Mouse (Mus musculus) heart, adult 2 months (tissue): ENCODE results near the gene Fam32a. TPM values are rescaled to one million over a fixed set of nuclear protein-coding genes. Genes with fewer than 3 reads are reported as not detected.

Source experiments
- DNase-seq, 2 experiments: peaks; one replicate each; pipeline ENCODE4 v3.0.0; 2021
- H3K27ac ChIP-seq: fragments of 200-600 bp; 2 replicates; pipeline ENCODE4 v1.8.1; 2022
- H3K27me3 ChIP-seq: fragments of 200-500 bp; 2 replicates; pipeline ENCODE4 v1.6.1; 2012; ENCODE audit warnings: mild to moderate bottlenecking, low read length, inconsistent platforms, mixed read lengths; ENCODE audit not compliant: control insufficient read depth, insufficient read depth
- H3K36me3 ChIP-seq: fragments of 200-500 bp; 2 replicates; pipeline ENCODE4 v1.6.1; 2012; ENCODE audit warnings: low read length, inconsistent platforms; ENCODE audit not compliant: control insufficient read depth, insufficient read depth
- H3K4me1 ChIP-seq: fragments of 200-500 bp; 2 replicates; pipeline ENCODE4 v1.6.1; 2011; ENCODE audit warnings: low read length; ENCODE audit not compliant: control insufficient read depth, insufficient read depth
- H3K4me3 ChIP-seq: fragments of 200-600 bp; 2 replicates; pipeline ENCODE4 v1.8.1; 2022
- H3K79me2 ChIP-seq: fragments of 200-500 bp; replicated peaks from 2 replicates; pipeline ENCODE4 v1.6.1; 2012; ENCODE audit warnings: mild to moderate bottlenecking, inconsistent platforms, low read length, moderate library complexity, mixed read lengths; ENCODE audit not compliant: control insufficient read depth, insufficient read depth
- H3K9ac ChIP-seq: fragments of 200-500 bp; 2 replicates; pipeline ENCODE4 v1.6.1; 2012; ENCODE audit warnings: low read depth, mild to moderate bottlenecking, control low read depth, inconsistent platforms, low read length, mixed read lengths
- CTCF ChIP-seq: fragments of 200-600 bp; IDR thresholded peaks from 2 replicates; pipeline ENCODE4 v1.8.1; 2022; ENCODE audit warnings: antibody characterized with exemption, mild to moderate bottlenecking, moderate library complexity
- EP300 ChIP-seq: fragments of 200-500 bp; IDR thresholded peaks from 2 replicates; pipeline ENCODE4 v1.6.1; 2011; ENCODE audit warnings: low read depth, low read length, control low read depth; ENCODE audit not compliant: insufficient read depth
- POLR2A ChIP-seq: fragments of 200-500 bp; IDR thresholded peaks from 2 replicates; pipeline ENCODE4 v1.6.1; 2011; ENCODE audit warnings: mild to moderate bottlenecking, low read depth, low read length, control low read depth; ENCODE audit not compliant: insufficient read depth
- WGBS: fragments of 180-500 bp; shearing (Covaris S2); methylation state at CpG from one replicate; pipeline ENCODE4 v1.1.7; 2018; 5-methylcytosine and 5-hydroxymethylcytosine counted together
- intact Hi-C: fragments of 180-260 bp; cut with DNase I; formaldehyde crosslinking; loops from one replicate; pipeline ENCODE4 v1.15.1; 2025
- polyA plus RNA-seq: library from polyadenylated mRNA; depleted of rRNA; stranded (reverse); fragments of >200 nt; gene quantifications from 2 replicates; pipeline ENCODE4 v1.2.3, GENCODE M21; 2012; rRNA removed
- total RNA-seq, 2 experiments: library from RNA; stranded (reverse); gene quantifications; 2 replicates each; pipeline ENCODE4 v1.2.3; 2021

Fam32a gene
- total and polyA plus RNA-seq, 3 experiments: 21.2 to 23.2 (median 21.4) TPM

DNA sequence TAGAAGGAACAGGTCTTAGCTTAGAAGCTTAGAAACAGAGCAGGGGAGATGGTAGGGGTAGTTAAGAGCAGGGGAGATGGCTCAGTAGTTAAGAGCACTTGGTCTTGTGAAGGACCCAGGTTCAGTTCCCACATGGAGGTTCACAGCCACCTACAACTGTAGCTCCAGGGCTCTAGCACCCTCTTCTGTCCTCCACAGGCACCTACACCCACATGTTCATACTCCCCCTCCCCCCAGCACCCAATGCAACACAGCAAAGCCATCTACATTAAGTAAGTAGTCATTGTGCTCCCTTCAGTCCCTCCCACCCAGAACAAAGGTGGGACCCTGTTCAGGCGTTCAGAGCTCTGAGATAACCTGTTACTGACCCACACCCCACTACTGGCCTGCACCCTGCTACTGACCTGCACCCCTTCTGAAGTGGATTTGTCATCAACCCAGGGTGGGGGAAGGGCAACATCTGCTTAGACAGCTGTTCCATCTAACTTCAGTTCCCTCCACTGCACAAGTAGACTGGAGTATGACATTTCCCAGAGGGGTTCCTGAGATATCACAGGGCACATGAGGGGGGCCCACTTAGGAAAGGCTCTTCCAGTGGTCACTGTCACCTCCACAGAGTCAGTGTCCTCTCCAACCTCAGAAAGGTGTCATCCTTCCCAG lies 53.7 kb downstream of the Fam32a start:
- Histone ChIP-seq H3K79me2 (no peaks in the 10 kb centered on the region), H3K27ac (no peak overlapping the region; the same call in 1 of the 2 replicates), H3K36me3 (peaks cover 3% of the 10 kb centered on the region; the same call in 1 of the 2 replicates), H3K4me3 (no peak overlapping the region), H3K27me3 (no peaks in the 10 kb centered on the region), H3K9ac (no peak overlapping the region), H3K4me1 (peaks cover 11% of the 10 kb centered on the region)
- intact Hi-C loops: no loop called here
- WGBS: 91% methylated on average over 1 of the region's 1 CpGs
- TF ChIP-seq EP300 (no peak), POLR2A (no peak), CTCF (no peak)
- no peak for DNase-seq

DNA sequence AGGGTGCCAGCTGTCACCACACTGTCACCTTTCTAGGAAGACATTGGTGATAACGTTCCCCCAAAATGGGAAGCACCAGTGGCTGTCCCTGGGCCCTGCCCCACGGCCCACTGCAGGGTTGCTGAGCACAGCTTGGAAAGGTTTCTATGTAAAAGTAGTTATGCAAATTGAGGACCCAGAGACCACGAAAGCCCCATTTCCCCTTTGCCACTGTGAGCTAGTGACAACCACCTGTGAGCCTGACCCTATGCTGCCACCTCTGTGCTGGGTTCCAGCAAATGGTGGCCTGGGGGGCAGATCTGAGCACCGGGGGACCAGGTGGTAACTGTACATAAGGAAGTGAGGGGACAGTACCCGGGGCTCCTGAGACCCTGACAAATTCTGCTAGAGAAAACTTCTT lies 54.3 kb downstream of the Fam32a start:
- H3K36me3 ChIP-seq: peaks cover 3% of the 10 kb centered on the region; the same call in 1 of the 2 replicates
- intact Hi-C loops: no loop called here
- no peak for DNase-seq
- 69% methylated on average over 5 of the region's 5 CpGs for WGBS
- no peak overlapping the region for H3K27ac ChIP-seq
- H3K27me3 ChIP-seq: no peaks in the 10 kb centered on the region
- TF ChIP-seq POLR2A: no peak
- TF ChIP-seq EP300: no peak
- no peak for TF ChIP-seq CTCF
- no peaks in the 10 kb centered on the region for H3K79me2 ChIP-seq
- H3K4me1 ChIP-seq: peaks cover 9% of the 10 kb centered on the region
- no peak overlapping the region for H3K4me3 ChIP-seq
- no peak overlapping the region for H3K9ac ChIP-seq

Other genes starting within 250 kb of the Fam32a start
- 1 to 10 TPM; 1.2 to 1.4 TPM for gene Cyp4f18, start 210.1 kb upstream of the Fam32a start, total RNA-seq
- gene Cyp4f18, start 210.1 kb upstream of the Fam32a start, polyA plus RNA-seq: 1.7 and 5.2 TPM in 2 replicates
- gene Olfr372, start 178.5 kb upstream of the Fam32a start, total RNA-seq: not detected
- not detected in 2 replicates for gene Olfr372, start 178.5 kb upstream of the Fam32a start, polyA plus RNA-seq
- not detected for gene Olfr373, start 136.6 kb upstream of the Fam32a start, total RNA-seq
- not detected in 2 replicates for gene Olfr373, start 136.6 kb upstream of the Fam32a start, polyA plus RNA-seq
- gene Olfr374, start 112.7 kb upstream of the Fam32a start, total RNA-seq: not detected
- gene Olfr374, start 112.7 kb upstream of the Fam32a start, polyA plus RNA-seq: not detected in 2 replicates
- 100 to 1,000 TPM in 1 of 2 experiments, 10 to 100 TPM in 1; 81.4 to 106 TPM for gene Tpm4, start 84.8 kb upstream of the Fam32a start, total RNA-seq
- gene Tpm4, start 84.8 kb upstream of the Fam32a start, polyA plus RNA-seq: 49.9 and 73.3 TPM in 2 replicates
- 10 to 100 TPM; 23.6 to 24.2 TPM for gene Rab8a, start 58.5 kb upstream of the Fam32a start, total RNA-seq
- 40.9 and 52.2 TPM in 2 replicates for gene Rab8a, start 58.5 kb upstream of the Fam32a start, polyA plus RNA-seq
- gene Hsh2d, start 30.1 kb upstream of the Fam32a start, total RNA-seq: not detected
- 0.18 and 0.55 TPM in 2 replicates for gene Hsh2d, start 30.1 kb upstream of the Fam32a start, polyA plus RNA-seq
- 1 to 10 TPM in 1 of 2 experiments, under 1 TPM in 1; 0.66 to 1.5 TPM for gene Cib3, start 6.9 kb upstream of the Fam32a start, total RNA-seq
- 1.1 TPM in 2 replicates for gene Cib3, start 6.9 kb upstream of the Fam32a start, polyA plus RNA-seq
- gene Gm11034, start 6.1 kb upstream of the Fam32a start, total RNA-seq: not detected
- gene Gm11034, start 6.1 kb upstream of the Fam32a start, polyA plus RNA-seq: not detected in 2 replicates
- 10 to 100 TPM; 44.6 to 48.8 TPM for gene Ap1m1, start 20.3 kb downstream of the Fam32a start, total RNA-seq
- gene Ap1m1, start 20.3 kb downstream of the Fam32a start, polyA plus RNA-seq: 74.3 and 77.0 TPM in 2 replicates
- gene Gm10282, start 85.5 kb downstream of the Fam32a start, total RNA-seq: 1 to 10 TPM; 6.7 to 8.5 TPM
- 1.1 and 2.9 TPM in 2 replicates for gene Gm10282, start 85.5 kb downstream of the Fam32a start, polyA plus RNA-seq
- gene Klf2, start 99.3 kb downstream of the Fam32a start, total RNA-seq: 10 to 100 TPM; 76.0 to 92.7 TPM
- gene Klf2, start 99.3 kb downstream of the Fam32a start, polyA plus RNA-seq: 21.1 and 42.6 TPM in 2 replicates
- 10 to 100 TPM; 36.2 to 39.6 TPM for gene Eps15l1, start 201.7 kb downstream of the Fam32a start, total RNA-seq
- 34.0 and 46.4 TPM in 2 replicates for gene Eps15l1, start 201.7 kb downstream of the Fam32a start, polyA plus RNA-seq
- 10 to 100 TPM; 20.3 to 25.1 TPM for gene Calr3, start 224.1 kb downstream of the Fam32a start, total RNA-seq
- 5.7 and 19.9 TPM in 2 replicates for gene Calr3, start 224.1 kb downstream of the Fam32a start, polyA plus RNA-seq
- gene 1700030K09Rik, start 224.2 kb downstream of the Fam32a start, total RNA-seq: 1 to 10 TPM; 4.0 to 4.7 TPM
- gene 1700030K09Rik, start 224.2 kb downstream of the Fam32a start, polyA plus RNA-seq: 5.0 and 5.7 TPM in 2 replicates